Mouse (Mus musculus): ENCODE measurements around the gene Lrrc25. TPM values are rescaled to one million over a fixed set of nuclear protein-coding genes. Genes with fewer than 3 reads are reported as not detected.
A peak's percentile ranks its signal among the peaks of the same experiment; 100 is the strongest.

Gene Lrrc25
- polyA plus RNA-seq, 1 experiment from 2014 or later, result 4.5 TPM

- no peak for DNase-seq (ENCODE audit: low spot score)
- ATAC-seq (replicated peaks; ENCODE audit: low FRiP score), result peak; percentile 53
These were observed 44.3 kb downstream of the Lrrc25 start, which contains the start of gene Pgpep1 for GRCm38 (mm10) chr8:70660273-70660725. Pgpep1 (minus strand) TSS chr8:70660388.

GRCm38 (mm10) chr8:70663691-70664090, 47.7 kb downstream of the Lrrc25 start:
- Histone ChIP-seq H3K9me3 (ENCODE audit: control insufficient read depth, low read length) (no peaks in the 10 kb centered on the region), H3K4me2 (no peak overlapping the region), H3K9ac (ENCODE audit: low read depth, low read length) (no peak overlapping the region), H3K4me3 (ENCODE audit: low read depth, low read length) (no peak overlapping the region), H3K27ac (ENCODE audit: low read depth, low read length) (no peak overlapping the region), H3K27me3 (replicated peaks; ENCODE audit: control insufficient read depth, insufficient read depth, low read length) (no peaks in the 10 kb centered on the region), H3K4me1 (replicated peaks; ENCODE audit: control insufficient read depth, insufficient read depth, low read length) (peaks cover 23% of the 10 kb centered on the region), H3K36me3 (ENCODE audit: control insufficient read depth, insufficient read depth, low read length) (no peaks in the 10 kb centered on the region)
- no peak for DNase-seq (ENCODE audit: low spot score)
- no peak for ATAC-seq (replicated peaks; ENCODE audit: low FRiP score)
- WGBS, result 70% methylated on average over 4 of the region's 4 CpGs

More at GRCm38 (mm10) chr8:70660273-70660725, 44.3 kb downstream of the Lrrc25 start, which contains the start of gene Pgpep1:
- no peaks in the 10 kb centered on the region for H3K9me3 ChIP-seq (ENCODE audit: control insufficient read depth, low read length)
- no peaks in the 10 kb centered on the region for H3K27me3 ChIP-seq (replicated peaks; ENCODE audit: control insufficient read depth, insufficient read depth, low read length)
- H3K4me2 ChIP-seq, result peak within 1 kb of the TSS; percentile 99
- H3K4me3 ChIP-seq (ENCODE audit: low read depth, low read length), result peak within 1 kb of the TSS; percentile 83
- WGBS, result 4% methylated on average over 14 of the region's 14 CpGs
- H3K27ac ChIP-seq (ENCODE audit: low read depth, low read length), result peak within 1 kb of the TSS; percentile 67
- H3K36me3 ChIP-seq (ENCODE audit: control insufficient read depth, insufficient read depth, low read length), result no peaks in the 10 kb centered on the region
- peaks cover 23% of the 10 kb centered on the region for H3K4me1 ChIP-seq (replicated peaks; ENCODE audit: control insufficient read depth, insufficient read depth, low read length)
- peak within 1 kb of the TSS; percentile 71 for H3K9ac ChIP-seq (ENCODE audit: low read depth, low read length)

GRCm38 (mm10) chr8:70664631-70665030, 48.7 kb downstream of the Lrrc25 start:
- Histone ChIP-seq H3K9me3 (ENCODE audit: control insufficient read depth, low read length) (no peaks in the 10 kb centered on the region), H3K27me3 (replicated peaks; ENCODE audit: control insufficient read depth, insufficient read depth, low read length) (no peaks in the 10 kb centered on the region), H3K4me1 (replicated peaks; ENCODE audit: control insufficient read depth, insufficient read depth, low read length) (peaks cover 20% of the 10 kb centered on the region), H3K9ac (ENCODE audit: low read depth, low read length) (no peak overlapping the region), H3K4me2 (no peak overlapping the region), H3K27ac (ENCODE audit: low read depth, low read length) (no peak overlapping the region), H3K36me3 (ENCODE audit: control insufficient read depth, insufficient read depth, low read length) (no peaks in the 10 kb centered on the region), H3K4me3 (ENCODE audit: low read depth, low read length) (no peak overlapping the region)
- no peak for ATAC-seq (replicated peaks; ENCODE audit: low FRiP score)
- WGBS, result 79% methylated on average over 3 of the region's 3 CpGs
- DNase-seq (ENCODE audit: low spot score), result no peak

GRCm38 (mm10) chr8:70665599-70665998, 49.6 kb downstream of the Lrrc25 start:
- no peak; the same call in 1 of the 2 replicates for ATAC-seq (replicated peaks; ENCODE audit: low FRiP score)
- Histone ChIP-seq H3K27ac (ENCODE audit: low read depth, low read length) (no peak overlapping the region), H3K9ac (ENCODE audit: low read depth, low read length) (0 out of 2 replicates have a peak overlapping the region, but pooled peaks have one; percentile 1), H3K4me3 (ENCODE audit: low read depth, low read length) (no peak overlapping the region), H3K27me3 (replicated peaks; ENCODE audit: control insufficient read depth, insufficient read depth, low read length) (no peaks in the 10 kb centered on the region), H3K9me3 (ENCODE audit: control insufficient read depth, low read length) (no peaks in the 10 kb centered on the region), H3K4me1 (replicated peaks; ENCODE audit: control insufficient read depth, insufficient read depth, low read length) (peaks cover 13% of the 10 kb centered on the region), H3K4me2 (no peak overlapping the region), H3K36me3 (ENCODE audit: control insufficient read depth, insufficient read depth, low read length) (no peaks in the 10 kb centered on the region)
- 56% methylated on average over 2 of the region's 2 CpGs for WGBS
- DNase-seq (ENCODE audit: low spot score), result no peak

GRCm38 (mm10) chr8:70667071-70667470, 51.1 kb downstream of the Lrrc25 start:
- ATAC-seq (replicated peaks; ENCODE audit: low FRiP score), result no peak; the same call in 1 of the 2 replicates

More at GRCm38 (mm10) chr8:70667071-70667470, 51.1 kb downstream of the Lrrc25 start:
- no peaks in the 10 kb centered on the region for H3K9me3 ChIP-seq (ENCODE audit: control insufficient read depth, low read length)
- WGBS, result 63% methylated on average over 5 of the region's 5 CpGs
- H3K27me3 ChIP-seq (replicated peaks; ENCODE audit: control insufficient read depth, insufficient read depth, low read length), result no peaks in the 10 kb centered on the region
- H3K36me3 ChIP-seq (ENCODE audit: control insufficient read depth, insufficient read depth, low read length), result no peaks in the 10 kb centered on the region
- no peak overlapping the region for H3K9ac ChIP-seq (ENCODE audit: low read depth, low read length)
- no peak overlapping the region for H3K4me3 ChIP-seq (ENCODE audit: low read depth, low read length)
- H3K27ac ChIP-seq (ENCODE audit: low read depth, low read length), result no peak overlapping the region
- DNase-seq (ENCODE audit: low spot score), result no peak
- H3K4me2 ChIP-seq, result no peak overlapping the region
- peaks cover 5% of the 10 kb centered on the region; the same call in 1 of the 2 replicates for H3K4me1 ChIP-seq (replicated peaks; ENCODE audit: control insufficient read depth, insufficient read depth, low read length)

Other genes starting within 250 kb of the Lrrc25 start
- 0.43 and 0.48 TPM in 2 replicates for gene Comp, start 242.6 kb upstream of the Lrrc25 start, polyA plus RNA-seq (2014; fragmentation: Nextera tagmentation; extraction: Ambion mirVana)
- 11.3 and 13.1 TPM in 2 replicates for gene Crtc1, start 176.6 kb upstream of the Lrrc25 start, polyA plus RNA-seq (2014; fragmentation: Nextera tagmentation; extraction: Ambion mirVana)
- gene Klhl26, start 139.2 kb upstream of the Lrrc25 start, polyA plus RNA-seq (2014; fragmentation: Nextera tagmentation; extraction: Ambion mirVana), result 13.0 and 16.8 TPM in 2 replicates
- gene Tmem59l, start 128.8 kb upstream of the Lrrc25 start, polyA plus RNA-seq (2014; fragmentation: Nextera tagmentation; extraction: Ambion mirVana), result 0.87 and 1.1 TPM in 2 replicates
- gene Crlf1, start 123.0 kb upstream of the Lrrc25 start, polyA plus RNA-seq (2014; fragmentation: Nextera tagmentation; extraction: Ambion mirVana), result 3.8 and 5.4 TPM in 2 replicates
- gene Rex1bd, start 109.4 kb upstream of the Lrrc25 start, polyA plus RNA-seq (2014; fragmentation: Nextera tagmentation; extraction: Ambion mirVana), result 113 and 120 TPM in 2 replicates
- 1,024 and 1,077 TPM in 2 replicates for gene Uba52, start 105.4 kb upstream of the Lrrc25 start, polyA plus RNA-seq (2014; fragmentation: Nextera tagmentation; extraction: Ambion mirVana)
- 261 and 285 TPM in 2 replicates for gene Fkbp8, start 88.4 kb upstream of the Lrrc25 start, polyA plus RNA-seq (2014; fragmentation: Nextera tagmentation; extraction: Ambion mirVana)
- gene Kxd1, start 88.2 kb upstream of the Lrrc25 start, polyA plus RNA-seq (2014; fragmentation: Nextera tagmentation; extraction: Ambion mirVana), result 68.8 and 75.2 TPM in 2 replicates
- gene Ell, start 76.7 kb upstream of the Lrrc25 start, polyA plus RNA-seq (2014; fragmentation: Nextera tagmentation; extraction: Ambion mirVana), result 20.3 and 20.7 TPM in 2 replicates
- 177 and 188 TPM in 2 replicates for gene Isyna1, start 21.8 kb upstream of the Lrrc25 start, polyA plus RNA-seq (2014; fragmentation: Nextera tagmentation; extraction: Ambion mirVana)
- 144 and 173 TPM in 2 replicates for gene Ssbp4, start 7.3 kb upstream of the Lrrc25 start, polyA plus RNA-seq (2014; fragmentation: Nextera tagmentation; extraction: Ambion mirVana)
- gene Gdf15, start 16.3 kb downstream of the Lrrc25 start, polyA plus RNA-seq (2014; fragmentation: Nextera tagmentation; extraction: Ambion mirVana), result 4.2 and 4.9 TPM in 2 replicates
- gene Pgpep1, start 44.2 kb downstream of the Lrrc25 start, polyA plus RNA-seq (2014; fragmentation: Nextera tagmentation; extraction: Ambion mirVana), result 33.7 and 34.6 TPM in 2 replicates
- gene Lsm4, start 57.1 kb downstream of the Lrrc25 start, polyA plus RNA-seq (2014; fragmentation: Nextera tagmentation; extraction: Ambion mirVana), result 342 and 357 TPM in 2 replicates
- 43.0 and 47.2 TPM in 2 replicates for gene Jund, start 82.8 kb downstream of the Lrrc25 start, polyA plus RNA-seq (2014; fragmentation: Nextera tagmentation; extraction: Ambion mirVana)
- gene Iqcn, start 87.3 kb downstream of the Lrrc25 start, polyA plus RNA-seq (2014; fragmentation: Nextera tagmentation; extraction: Ambion mirVana), result not detected in 2 replicates
- 0.15 TPM in 1 of 2 replicates, not detected in the other for gene Gm3336, start 102.4 kb downstream of the Lrrc25 start, polyA plus RNA-seq (2014; fragmentation: Nextera tagmentation; extraction: Ambion mirVana)
- 0.83 and 1.3 TPM in 2 replicates for gene Pde4c, start 107.6 kb downstream of the Lrrc25 start, polyA plus RNA-seq (2014; fragmentation: Nextera tagmentation; extraction: Ambion mirVana)
- 6.3 and 6.9 TPM in 2 replicates for gene Rab3a, start 138.5 kb downstream of the Lrrc25 start, polyA plus RNA-seq (2014; fragmentation: Nextera tagmentation; extraction: Ambion mirVana)
- gene Mpv17l2, start 144.8 kb downstream of the Lrrc25 start, polyA plus RNA-seq (2014; fragmentation: Nextera tagmentation; extraction: Ambion mirVana), result 67.7 and 76.4 TPM in 2 replicates
- 41.5 and 44.6 TPM in 2 replicates for gene Pik3r2, start 160.6 kb downstream of the Lrrc25 start, polyA plus RNA-seq (2014; fragmentation: Nextera tagmentation; extraction: Ambion mirVana)
- gene Mast3, start 188.9 kb downstream of the Lrrc25 start, polyA plus RNA-seq (2014; fragmentation: Nextera tagmentation; extraction: Ambion mirVana), result 18.2 and 19.3 TPM in 2 replicates
- gene Il12rb1, start 192.3 kb downstream of the Lrrc25 start, polyA plus RNA-seq (2014; fragmentation: Nextera tagmentation; extraction: Ambion mirVana), result 0.10 and 0.25 TPM in 2 replicates
- gene Arrdc2, start 223.6 kb downstream of the Lrrc25 start, polyA plus RNA-seq (2014; fragmentation: Nextera tagmentation; extraction: Ambion mirVana), result 13.4 and 14.5 TPM in 2 replicates
- 0.47 and 0.73 TPM in 2 replicates for gene Kcnn1, start 247.1 kb downstream of the Lrrc25 start, polyA plus RNA-seq (2014; fragmentation: Nextera tagmentation; extraction: Ambion mirVana)

Measured in liver, embryonic 11.5 days (tissue).